In genomic region chr17:22739173-22739572, GRCm38 (mm10) we compare ENCODE assay signal across 8 mouse cellular contexts.
DNase-seq lines count a peak whose midpoint lies in the region; ATAC-seq and TF ChIP-seq lines count a peak whose summit lies in the region.

No protein-coding gene starts in this region.

- DNase-seq in heart, postnatal 10 days: no peak
- DNase-seq in ES-E14 (ENCODE audit: low read depth, low spot score): no peak
- no peak for DNase-seq in hindbrain, embryonic 11.5 days (ENCODE audit: low spot score)
- DNase-seq in retina, postnatal 1 day: no peak
- no peak for DNase-seq in left cerebral cortex, postnatal 14 days (ENCODE audit: low spot score in 2 of 2)
- DNase-seq in urinary bladder, postnatal 10 days (ENCODE audit: low spot score): no peak

- H3K4me3 ChIP-seq in heart, embryonic 11.5 days (ENCODE audit: low read depth, low read length): peak overlapping the region; percentile 67
- H3K4me3 ChIP-seq in ES-E14 (ENCODE audit: insufficient read depth in 1 of 2, low read depth in 1 of 2, low read length in 2 of 2, poor library complexity in 1 of 2, severe bottlenecking in 1 of 2): peak overlapping the region; percentile 84 to 91
- H3K4me3 ChIP-seq in hindbrain, embryonic 11.5 days (ENCODE audit: low read depth, low read length): peak overlapping the region; percentile 61

- in situ Hi-C loops in ES-E14 (cut with MboI; ENCODE audit: low sequenced_read_pairs in 2 of 2, unreplicated experiment in 2 of 2): no loop called here

- H3K27ac ChIP-seq in heart, embryonic 11.5 days (ENCODE audit: low read depth, low read length): peak overlapping the region; percentile 85
- H3K27ac ChIP-seq in ES-E14 (ENCODE audit: insufficient read depth, low read depth, low read length, poor library complexity, severe bottlenecking): no peak overlapping the region; the same call in 1 of the 2 replicates
- peak overlapping the region; percentile 62 for H3K27ac ChIP-seq in hindbrain, embryonic 11.5 days (ENCODE audit: low read depth, low read length)

- intact Hi-C loops in heart, postnatal 10 days (cut with DNase I): loop anchor here (10.0 kb wide), 2 partner anchors 126 to 456 kb away; partner anchors contain the start of genes Zfp40 and Zfp945
- intact Hi-C loops in left cerebral cortex, postnatal 14 days (cut with DNase I): loop anchor here (5.0 kb wide), 1 partner anchor 78 kb away; no protein-coding TSS in a partner anchor

- H3K9ac ChIP-seq in heart, embryonic 11.5 days (ENCODE audit: low read depth, low read length): peak overlapping the region; percentile 77
- peak overlapping the region; percentile 84 for H3K9ac ChIP-seq in ES-E14 (ENCODE audit: insufficient read depth, low read depth, low read length, poor library complexity, severe bottlenecking)
- H3K9ac ChIP-seq in hindbrain, embryonic 11.5 days (ENCODE audit: low read depth, low read length): peak overlapping the region; percentile 84

- H3K27me3 ChIP-seq in heart, embryonic 11.5 days (ENCODE audit: control insufficient read depth, insufficient read depth, low read length): no peaks in the 10 kb centered on the region
- no peaks in the 10 kb centered on the region for H3K27me3 ChIP-seq in hindbrain, embryonic 11.5 days (ENCODE audit: control insufficient read depth, insufficient read depth, low read length)

- peaks cover 5% of the 10 kb centered on the region; the same call in 1 of the 2 replicates for H3K4me1 ChIP-seq in heart, embryonic 11.5 days (ENCODE audit: control insufficient read depth, insufficient read depth, low read length)
- no peaks in the 10 kb centered on the region for H3K4me1 ChIP-seq in ES-E14 (ENCODE audit: control insufficient read depth in 2 of 2, insufficient read depth in 2 of 2, low read length in 2 of 2, poor library complexity in 1 of 2)
- no peaks in the 10 kb centered on the region for H3K4me1 ChIP-seq in hindbrain, embryonic 11.5 days (replicated peaks; ENCODE audit: control insufficient read depth, insufficient read depth, low read length)

- peak; percentile 31; the same call in 1 of the 2 replicates for ATAC-seq in heart, embryonic 11.5 days (replicated peaks; ENCODE audit: insufficient number of reproducible peaks, low FRiP score, low TSS enrichment)
- peak; percentile 17; the same call in 1 of the 2 replicates for ATAC-seq in hindbrain, embryonic 11.5 days (ENCODE audit: low FRiP score)
- ATAC-seq in megakaryocyte progenitor cell, adult 5-6 weeks (replicated peaks; ENCODE audit: poor library complexity): peak; percentile 1; the same call in 1 of the 2 replicates

- H3K9me3 ChIP-seq in heart, embryonic 11.5 days (replicated peaks; ENCODE audit: control insufficient read depth, low read length): peaks cover 8% of the 10 kb centered on the region; the same call in 1 of the 2 replicates
- H3K9me3 ChIP-seq in ES-E14 (ENCODE audit: control insufficient read depth, insufficient read depth, low read depth, low read length): no peaks in the 10 kb centered on the region
- H3K9me3 ChIP-seq in hindbrain, embryonic 11.5 days (ENCODE audit: control insufficient read depth, low read length): no peaks in the 10 kb centered on the region

- 12% methylated on average over 12 of the region's 12 CpGs for WGBS in heart, embryonic 11.5 days (ENCODE audit: insufficient replicate concordance)
- WGBS in hindbrain, embryonic 11.5 days: 17% methylated on average over 12 of the region's 12 CpGs

- peaks cover 5% of the 10 kb centered on the region; the same call in 1 of the 2 replicates for H3K36me3 ChIP-seq in heart, embryonic 11.5 days (ENCODE audit: control insufficient read depth, insufficient read depth, low read length)
- H3K36me3 ChIP-seq in ES-E14 (ENCODE audit: control insufficient read depth, insufficient read depth, low read length, poor library complexity, severe bottlenecking): peaks cover 4% of the 10 kb centered on the region; the same call in 1 of the 2 replicates
- no peaks in the 10 kb centered on the region for H3K36me3 ChIP-seq in hindbrain, embryonic 11.5 days (ENCODE audit: control insufficient read depth, insufficient read depth, low read length)

- H3K4me2 ChIP-seq in heart, embryonic 11.5 days: peak overlapping the region; percentile 71
- peak overlapping the region; percentile 67 for H3K4me2 ChIP-seq in hindbrain, embryonic 11.5 days (replicated peaks; ENCODE audit: low read depth, low read length)

TF ChIP-seq in ES-E14, 5 proteins besides CTCF, POLR2A, EP300 and RAD21:
- TF ChIP-seq HCFC1 (IDR thresholded peaks at IDR 0.05; ENCODE audit: borderline replicate concordance, insufficient read depth, low read length) (peak; percentile 20; the same call in 1 of the 2 replicates), CHD2 (IDR thresholded peaks at IDR 0.05; ENCODE audit: low read depth, low read length) (no peak)
TF ChIP-seq in ES-E14: peak in this region for 1.
